Mouse (Mus musculus) left cerebral cortex, adult 18-20 months (tissue): Measurements from ENCODE around the gene Il2rb. TPM values are rescaled to one million over a fixed set of nuclear protein-coding genes. Genes with fewer than 3 reads are reported as not detected.
A peak's percentile ranks its signal among the peaks of the same experiment; 100 is the strongest.

Source experiments
- DNase-seq, 2 experiments: peaks; one replicate each; pipeline ENCODE4 v3.0.0; 2021 to 2022; ENCODE audit warnings: low spot score in 2 of 2, mixed read lengths in 1 of 2
- total RNA-seq, 2 experiments: library from RNA; stranded (reverse); gene quantifications; 2 replicates each; pipeline ENCODE4 v1.2.3; 2021

The Il2rb gene
- total RNA-seq, 2 experiments from 2014 or later: 0.28 TPM; not detected in 1

- no peak for DNase-seq
Observed at GRCm38 (mm10) chr15:78521331-78521730, 26.3 kb upstream of the Il2rb start.

GRCm38 (mm10) chr15:78520112-78520715, 25.1 kb upstream of the Il2rb start:
- DNase-seq: no peak

- no peak for DNase-seq
Observed at GRCm38 (mm10) chr15:78518221-78518620, 23.1 kb upstream of the Il2rb start.

GRCm38 (mm10) chr15:78515759-78516158, 20.7 kb upstream of the Il2rb start:
- no peak for DNase-seq

- DNase-seq: peak; percentile 84 to 86
Observed at GRCm38 (mm10) chr15:78514393-78515146, 19.5 kb upstream of the Il2rb start.

- DNase-seq: no peak
Observed at GRCm38 (mm10) chr15:78513019-78513418, 17.9 kb upstream of the Il2rb start.

GRCm38 (mm10) chr15:78511951-78512350, 16.9 kb upstream of the Il2rb start:
- no peak for DNase-seq

- no peak for DNase-seq
Observed at GRCm38 (mm10) chr15:78510736-78511135, 15.7 kb upstream of the Il2rb start.

- DNase-seq: no peak
Observed at GRCm38 (mm10) chr15:78510121-78510576, 15.1 kb upstream of the Il2rb start.

- DNase-seq: no peak
Observed at GRCm38 (mm10) chr15:78509297-78509899, 14.3 kb upstream of the Il2rb start.

GRCm38 (mm10) chr15:78508443-78508842, 13.4 kb upstream of the Il2rb start:
- no peak for DNase-seq

- no peak for DNase-seq
Observed at GRCm38 (mm10) chr15:78505541-78505940, 10.5 kb upstream of the Il2rb start.

GRCm38 (mm10) chr15:78504816-78505215, 9.7 kb upstream of the Il2rb start:
- DNase-seq: no peak

GRCm38 (mm10) chr15:78504013-78504412, 8.9 kb upstream of the Il2rb start:
- DNase-seq: no peak

- DNase-seq: no peak
Observed at GRCm38 (mm10) chr15:78502437-78503132, 7.5 kb upstream of the Il2rb start.

GRCm38 (mm10) chr15:78493401-78494010, 1.6 kb downstream of the Il2rb start:
- no peak for DNase-seq

- no peak for DNase-seq
Observed at GRCm38 (mm10) chr15:78491301-78491700, 3.8 kb downstream of the Il2rb start.

GRCm38 (mm10) chr15:78489906-78490305, 5.2 kb downstream of the Il2rb start:
- DNase-seq: no peak

- DNase-seq: no peak
Observed at GRCm38 (mm10) chr15:78489248-78489647, 5.8 kb downstream of the Il2rb start.

- no peak for DNase-seq
Observed at GRCm38 (mm10) chr15:78487066-78487465, 8.0 kb downstream of the Il2rb start.

- no peak for DNase-seq
Observed at GRCm38 (mm10) chr15:78486564-78486963, 8.5 kb downstream of the Il2rb start.
